Mouse (Mus musculus) myocyte (in vitro differentiated cells): Measurements from ENCODE around the gene Itga6. TPM values are rescaled to one million over a fixed set of nuclear protein-coding genes. Genes with fewer than 3 reads are reported as not detected.
A peak's percentile ranks its signal among the peaks of the same experiment; 100 is the strongest.
"Not testable (repeated sequence)": the region's sequence is repeated elsewhere in the genome, so short reads cannot be mapped to it uniquely, and the experiment has no call there.

Experiments
- H3K27me3 ChIP-seq: one replicate; pipeline ENCODE4 v1.6.1; 2011; ENCODE audit not compliant: control insufficient read depth, insufficient read depth, insufficient read length
- H3K36me3 ChIP-seq: one replicate; pipeline ENCODE4 v1.6.1; 2011; ENCODE audit not compliant: control insufficient read depth, insufficient read depth
- H3K4me2 ChIP-seq: one replicate; pipeline ENCODE4 v1.6.1; 2011; ENCODE audit warnings: low read depth, control low read depth
- H3K4me3 ChIP-seq: one replicate; pipeline ENCODE4 v1.5.1; 2011; ENCODE audit warnings: mild to moderate bottlenecking, control low read depth, moderate library complexity
- H3K79me2 ChIP-seq: one replicate; pipeline ENCODE4 v1.6.1; 2011; ENCODE audit not compliant: control insufficient read depth, insufficient read depth
- H3ac ChIP-seq: one replicate; pipeline ENCODE4 v1.6.1; 2011; ENCODE audit not compliant: control insufficient read depth, insufficient read length
- CEBPB ChIP-seq: IDR thresholded peaks from 2 replicates; pipeline ENCODE4 v1.6.1; 2011; ENCODE audit warnings: mild to moderate bottlenecking, moderate library complexity; ENCODE audit not compliant: poor library complexity, insufficient read depth, severe bottlenecking
- E2F4 ChIP-seq: IDR thresholded peaks from one replicate; pipeline ENCODE4 v1.6.1; 2011; ENCODE audit warnings: mild to moderate bottlenecking, control low read depth, moderate library complexity; ENCODE audit not compliant: insufficient read depth
- MAX ChIP-seq: IDR thresholded peaks from one replicate; pipeline ENCODE4 v1.6.1; 2011; ENCODE audit warnings: low read depth, mild to moderate bottlenecking, control low read depth
- MYOD1 ChIP-seq, 3 experiments: IDR thresholded peaks; one replicate each; pipeline ENCODE4 v1.6.1; 2011; ENCODE audit warnings: control low read depth in 2 of 3, low read depth in 2 of 3, mild to moderate bottlenecking in 2 of 3, moderate library complexity in 1 of 3; ENCODE audit not compliant: insufficient read length in 2 of 3, control insufficient read depth in 1 of 3
- MYOG ChIP-seq, 3 experiments: IDR thresholded peaks; one replicate each; pipeline ENCODE4 v1.6.1; 2011; ENCODE audit warnings: control low read depth in 2 of 3, low read depth in 2 of 3, mild to moderate bottlenecking in 2 of 3; ENCODE audit not compliant: insufficient read length in 2 of 3, control insufficient read depth in 1 of 3, insufficient read depth in 1 of 3
- POLR2A ChIP-seq: IDR thresholded peaks from one replicate; pipeline ENCODE4 v1.6.1; 2011; ENCODE audit warnings: low read depth, mild to moderate bottlenecking, control low read depth, moderate library complexity; ENCODE audit not compliant: insufficient read length
- POLR2AphosphoS2 ChIP-seq: IDR thresholded peaks from one replicate; pipeline ENCODE4 v1.6.1; 2011; ENCODE audit warnings: low read depth, control low read depth; ENCODE audit not compliant: insufficient read length
- REST ChIP-seq: IDR thresholded peaks from one replicate; pipeline ENCODE4 v1.6.1; 2011; ENCODE audit warnings: mild to moderate bottlenecking, control low read depth, moderate library complexity; ENCODE audit not compliant: insufficient read depth, insufficient read length
- SRF ChIP-seq: IDR thresholded peaks from one replicate; pipeline ENCODE4 v1.6.1; 2011; ENCODE audit warnings: low read depth; ENCODE audit not compliant: control insufficient read depth, insufficient read length
- TCF12 ChIP-seq: IDR thresholded peaks from one replicate; pipeline ENCODE4 v1.6.1; 2011; ENCODE audit warnings: mild to moderate bottlenecking, control low read depth; ENCODE audit not compliant: poor library complexity, insufficient read depth, severe bottlenecking
- TCF3 ChIP-seq: IDR thresholded peaks from one replicate; pipeline ENCODE4 v1.6.1; 2011; ENCODE audit warnings: low read depth, control low read depth; ENCODE audit not compliant: insufficient read length
- USF1 ChIP-seq: IDR thresholded peaks from one replicate; pipeline ENCODE4 v1.6.1; 2011; ENCODE audit warnings: low read depth, mild to moderate bottlenecking, control low read depth, moderate library complexity
- polyA plus RNA-seq: library from polyadenylated mRNA; unstranded; fragments of >200 nt; fragmentation: generic; extraction: Trizol; gene quantifications from one replicate; pipeline ENCODE4 v1.2.1, GENCODE M21; 2012; ENCODE audit warnings: missing spikeins

Itga6 gene
- polyA plus RNA-seq, 1 experiment, result 50.4 TPM

GRCm38 (mm10) chr2:71719005-71719386 lies 26.4 kb upstream of the Itga6 start:
- Histone ChIP-seq H3ac (no peak overlapping the region), H3K4me2 (no peak overlapping the region), H3K79me2 (no peaks in the 10 kb centered on the region), H3K4me3 (no peak overlapping the region), H3K36me3 (no peaks in the 10 kb centered on the region), H3K27me3 (no peaks in the 10 kb centered on the region)
- no peak for TF ChIP-seq POLR2AphosphoS2
- TF ChIP-seq SRF, result no peak
- TF ChIP-seq USF1, result no peak
- TF ChIP-seq CEBPB, result no peak
- TF ChIP-seq E2F4, result no peak
- no peak for TF ChIP-seq TCF12
- no peak for TF ChIP-seq POLR2A
- no peak for TF ChIP-seq MYOG (IDR thresholded peaks at IDR 0.05; ENCODE audit: control insufficient read depth in 1 of 3, insufficient read depth in 1 of 3, insufficient read length in 2 of 3, low read depth in 2 of 3)
- no peak for TF ChIP-seq REST
- no peak for TF ChIP-seq TCF3
- no peak for TF ChIP-seq MYOD1 (IDR thresholded peaks at IDR 0.05; ENCODE audit: control insufficient read depth in 1 of 3, insufficient read length in 2 of 3, low read depth in 2 of 3)
- TF ChIP-seq MAX, result no peak

- TF ChIP-seq MYOG (IDR thresholded peaks at IDR 0.05; ENCODE audit: control insufficient read depth in 1 of 3, insufficient read depth in 1 of 3, insufficient read length in 2 of 3, low read depth in 2 of 3), result no peak
- TF ChIP-seq MAX, result no peak
- no peak for TF ChIP-seq TCF12
- no peak for TF ChIP-seq TCF3
- TF ChIP-seq CEBPB, result no peak
- TF ChIP-seq USF1, result no peak
- no peak for TF ChIP-seq MYOD1 (IDR thresholded peaks at IDR 0.05; ENCODE audit: control insufficient read depth in 1 of 3, insufficient read length in 2 of 3, low read depth in 2 of 3)
- no peak for TF ChIP-seq E2F4
- no peak for TF ChIP-seq REST
- TF ChIP-seq SRF, result no peak
- TF ChIP-seq POLR2A, result no peak
- no peak for TF ChIP-seq POLR2AphosphoS2
- Histone ChIP-seq H3K4me2 (no peak overlapping the region), H3K27me3 (no peaks in the 10 kb centered on the region), H3K36me3 (no peaks in the 10 kb centered on the region), H3K79me2 (no peaks in the 10 kb centered on the region), H3K4me3 (no peak overlapping the region), H3ac (no peak overlapping the region)
Observed at GRCm38 (mm10) chr2:71719387-71720034, 25.9 kb upstream of the Itga6 start.

GRCm38 (mm10) chr2:71720556-71720955 lies 24.9 kb upstream of the Itga6 start:
- H3K4me2 ChIP-seq, H3K36me3 ChIP-seq, H3ac ChIP-seq, H3K4me3 ChIP-seq, H3K79me2 ChIP-seq, H3K27me3 ChIP-seq: not testable (repeated sequence)

GRCm38 (mm10) chr2:71722913-71723312 lies 22.5 kb upstream of the Itga6 start:
- Histone ChIP-seq H3ac (no peak overlapping the region), H3K4me2 (no peak overlapping the region), H3K36me3 (no peaks in the 10 kb centered on the region), H3K4me3 (no peak overlapping the region), H3K27me3 (no peaks in the 10 kb centered on the region), H3K79me2 (no peaks in the 10 kb centered on the region)
- TF ChIP-seq MYOD1 (IDR thresholded peaks at IDR 0.05; ENCODE audit: control insufficient read depth in 1 of 3, insufficient read length in 2 of 3, low read depth in 2 of 3) (no peak), CEBPB (peak; percentile 75)

- TF ChIP-seq POLR2A (no peak), USF1 (no peak), TCF3 (no peak), MYOG (IDR thresholded peaks at IDR 0.05; ENCODE audit: control insufficient read depth in 1 of 3, insufficient read depth in 1 of 3, insufficient read length in 2 of 3, low read depth in 2 of 3) (no peak), SRF (no peak), TCF12 (no peak), REST (no peak), MYOD1 (IDR thresholded peaks at IDR 0.05; ENCODE audit: control insufficient read depth in 1 of 3, insufficient read length in 2 of 3, low read depth in 2 of 3) (no peak), CEBPB (no peak), MAX (no peak), E2F4 (no peak)
- no peak overlapping the region for H3ac ChIP-seq
Observed at GRCm38 (mm10) chr2:71723623-71724022, 21.8 kb upstream of the Itga6 start.

More at GRCm38 (mm10) chr2:71723623-71724022, 21.8 kb upstream of the Itga6 start:
- H3K79me2 ChIP-seq, result no peaks in the 10 kb centered on the region
- peak overlapping the region; percentile 47 for H3K4me2 ChIP-seq
- H3K4me3 ChIP-seq, result no peak overlapping the region
- no peaks in the 10 kb centered on the region for H3K27me3 ChIP-seq
- H3K36me3 ChIP-seq, result no peaks in the 10 kb centered on the region
